Mouse (Mus musculus) midbrain, embryonic 16.5 days (tissue): ENCODE results near the gene Pla2g4f. TPM values are rescaled to one million over a fixed set of nuclear protein-coding genes. Genes with fewer than 3 reads are reported as not detected.
A peak's percentile ranks its signal among the peaks of the same experiment; 100 is the strongest.

ENCODE experiments used
- ATAC-seq: fragments of 200-750 bp; cut with Nextera tagmentation; 2 replicates; pipeline ENCODE4 v1.8.0; 2017; ENCODE audit warnings: moderate TSS enrichment
- H3K27ac ChIP-seq: fragments of 300-500 bp; sonication (generic); 2 replicates; pipeline ENCODE4 v1.5.1; 2014; ENCODE audit warnings: mild to moderate bottlenecking, low read length, mixed read lengths
- H3K27me3 ChIP-seq: fragments of 300-500 bp; sonication (generic); 2 replicates; pipeline ENCODE4 v1.6.1; 2014; ENCODE audit warnings: low read depth, low read length, mixed read lengths; ENCODE audit not compliant: control insufficient read depth, insufficient read depth
- H3K36me3 ChIP-seq: fragments of 300-500 bp; sonication (generic); 2 replicates; pipeline ENCODE4 v1.6.1; 2014; ENCODE audit warnings: mild to moderate bottlenecking, low read length, moderate library complexity, mixed read lengths; ENCODE audit not compliant: control insufficient read depth, insufficient read depth
- H3K4me1 ChIP-seq: fragments of 300-500 bp; sonication (generic); 2 replicates; pipeline ENCODE4 v1.6.1; 2014; ENCODE audit warnings: mild to moderate bottlenecking, low read length, mixed read lengths; ENCODE audit not compliant: control insufficient read depth, insufficient read depth
- H3K4me2 ChIP-seq: fragments of 300-500 bp; sonication (generic); 2 replicates; pipeline ENCODE4 v1.6.1; 2014; ENCODE audit warnings: mild to moderate bottlenecking, low read length, mixed read lengths
- H3K4me3 ChIP-seq: fragments of 300-500 bp; sonication (generic); 2 replicates; pipeline ENCODE4 v1.5.1; 2014; ENCODE audit warnings: low read depth, mild to moderate bottlenecking, low read length, moderate library complexity, mixed read lengths
- H3K9ac ChIP-seq: fragments of 300-500 bp; sonication (generic); 2 replicates; pipeline ENCODE4 v1.6.1; 2014; ENCODE audit warnings: low read depth, low read length, mixed read lengths
- H3K9me3 ChIP-seq: fragments of 300-500 bp; sonication (generic); replicated peaks from 2 replicates; pipeline ENCODE4 v1.6.1; 2014; ENCODE audit warnings: mild to moderate bottlenecking, low read length, mixed read lengths; ENCODE audit not compliant: control insufficient read depth, poor library complexity, severe bottlenecking
- WGBS: fragments of 180-500 bp; shearing (Covaris S2); extraction: QIAGEN DNeasy Blood & Tissue Kit; methylation state at CpG from one replicate; pipeline ENCODE4 v1.1.7; 2014; 5-methylcytosine and 5-hydroxymethylcytosine counted together
- polyA plus RNA-seq: library from polyadenylated mRNA; unstranded; fragments of >200 nt; fragmentation: Nextera tagmentation; extraction: Ambion mirVana; gene quantifications from 2 replicates; pipeline ENCODE4 v1.2.1, GENCODE M21; 2015

Pla2g4f gene
- polyA plus RNA-seq, 1 experiment from 2014 or later = not detected

DNA sequence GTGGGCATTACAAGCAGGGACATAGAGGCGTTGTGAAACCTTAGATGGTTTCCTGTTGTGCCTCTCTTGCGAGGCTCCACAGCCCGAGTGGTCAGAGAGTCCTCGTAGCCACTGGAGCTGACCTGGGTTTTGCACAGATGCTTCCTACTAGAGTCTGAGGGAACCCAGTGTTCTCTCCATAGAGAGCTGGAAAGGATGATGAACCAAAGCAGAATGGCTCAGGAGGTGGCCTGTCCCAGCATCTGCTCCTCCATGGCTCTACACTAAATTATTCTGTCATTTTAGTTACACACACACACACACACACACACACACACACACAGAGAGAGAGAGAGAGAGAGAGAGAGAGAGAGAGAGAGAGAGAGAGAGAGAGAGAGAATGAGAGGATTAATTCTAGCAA is 28.3 kb downstream of the Pla2g4f start:
- H3K36me3 ChIP-seq = no peaks in the 10 kb centered on the region
- 70% methylated on average over 4 of the region's 4 CpGs for WGBS
- H3K9me3 ChIP-seq = no peaks in the 10 kb centered on the region
- no peak for ATAC-seq
- H3K4me2 ChIP-seq = no peak overlapping the region
- H3K27ac ChIP-seq = no peak overlapping the region
- no peaks in the 10 kb centered on the region for H3K4me1 ChIP-seq
- H3K27me3 ChIP-seq = no peaks in the 10 kb centered on the region
- H3K4me3 ChIP-seq = no peak overlapping the region
- H3K9ac ChIP-seq = no peak overlapping the region

DNA sequence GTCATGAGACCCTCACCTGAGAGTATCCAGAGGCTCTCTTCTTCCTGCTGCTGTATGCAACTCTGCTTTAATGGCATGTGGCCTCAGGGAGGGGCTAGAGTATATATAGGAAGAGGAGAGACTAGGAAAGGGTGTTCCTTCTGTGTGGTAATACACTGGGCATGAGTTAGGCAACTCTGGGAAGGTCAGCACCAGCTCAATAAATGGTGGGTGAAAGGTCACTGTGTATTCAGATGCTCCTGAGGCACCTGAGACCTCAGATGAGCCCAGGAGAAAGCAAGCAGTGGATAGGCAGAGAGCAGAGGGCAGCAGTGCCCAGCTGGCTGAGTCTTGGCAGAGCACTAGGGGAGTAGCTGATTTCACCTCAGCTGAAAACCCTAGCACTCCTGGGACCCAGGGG is 29.3 kb downstream of the Pla2g4f start:
- no peak overlapping the region for H3K9ac ChIP-seq
- no peak for ATAC-seq
- H3K27me3 ChIP-seq = no peaks in the 10 kb centered on the region
- no peak overlapping the region for H3K4me3 ChIP-seq
- no peak overlapping the region for H3K4me2 ChIP-seq
- H3K36me3 ChIP-seq = no peaks in the 10 kb centered on the region
- H3K4me1 ChIP-seq = no peaks in the 10 kb centered on the region
- H3K27ac ChIP-seq = no peak overlapping the region
- no peaks in the 10 kb centered on the region for H3K9me3 ChIP-seq

DNA sequence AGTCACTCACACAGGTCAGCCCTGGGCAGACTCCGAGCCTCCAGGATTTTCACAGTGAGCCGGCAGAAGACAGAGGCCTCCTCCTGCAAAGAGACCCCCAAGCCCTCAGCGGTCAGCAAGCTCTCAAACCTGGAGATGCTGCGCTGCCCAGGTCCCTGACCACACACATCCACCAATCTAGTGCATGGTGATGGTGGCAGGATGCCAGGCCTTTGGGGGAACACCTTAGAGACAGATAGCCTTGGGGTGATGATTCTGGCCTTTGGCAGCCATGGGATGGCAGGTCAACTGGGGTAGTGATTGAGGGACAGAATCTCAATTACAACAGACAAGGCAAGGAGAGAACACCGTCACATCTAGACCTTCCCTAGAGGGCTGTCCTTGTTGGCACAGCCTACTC is 29.9 kb downstream of the Pla2g4f start:
- H3K27me3 ChIP-seq = no peaks in the 10 kb centered on the region
- ATAC-seq = no peak
- H3K9ac ChIP-seq = no peak overlapping the region
- 86% methylated on average over 5 of the region's 5 CpGs for WGBS
- H3K36me3 ChIP-seq = no peaks in the 10 kb centered on the region
- no peak overlapping the region for H3K4me3 ChIP-seq
- no peaks in the 10 kb centered on the region for H3K9me3 ChIP-seq
- no peak overlapping the region for H3K4me2 ChIP-seq
- H3K4me1 ChIP-seq = no peaks in the 10 kb centered on the region
- H3K27ac ChIP-seq = no peak overlapping the region

DNA sequence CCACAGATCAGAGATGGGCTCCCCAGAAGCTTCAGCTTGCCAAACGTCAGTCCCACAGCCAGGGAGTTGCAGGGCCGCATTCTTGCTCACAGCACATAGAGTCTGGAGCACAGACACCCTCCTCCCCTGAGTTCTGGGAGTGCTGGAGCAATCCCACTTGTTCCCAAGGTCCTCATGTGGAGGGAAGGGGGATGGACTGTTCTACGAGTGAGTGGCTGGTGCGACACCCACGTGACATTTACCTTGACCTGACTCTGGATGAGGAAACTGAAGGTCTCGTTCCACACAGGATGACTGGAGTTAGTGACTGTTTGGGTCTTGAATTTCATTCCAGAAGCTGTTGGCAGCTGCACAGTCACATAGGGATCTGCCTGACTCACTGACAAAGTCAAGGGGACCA is 30.4 kb downstream of the Pla2g4f start:
- no peak overlapping the region for H3K27ac ChIP-seq

DNA sequence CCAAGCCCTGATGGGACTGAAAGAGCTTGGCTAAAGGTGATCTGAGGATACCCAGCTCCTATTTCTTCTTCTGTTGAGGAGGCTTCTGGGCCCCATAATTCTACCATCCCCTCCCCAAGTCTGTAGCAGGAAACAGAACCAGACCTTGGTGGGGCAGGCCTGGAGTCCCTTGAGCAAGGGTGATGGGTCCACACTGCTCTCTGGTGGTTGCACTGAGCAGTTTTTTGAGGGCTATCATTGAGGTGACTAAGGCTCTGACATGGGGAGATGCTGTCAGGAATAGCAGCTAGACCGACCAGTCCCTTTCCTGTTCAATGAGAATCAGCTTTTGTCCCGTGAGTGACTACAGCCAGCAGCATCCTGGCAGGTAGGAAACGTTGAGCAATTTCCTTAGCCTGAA is 32.7 kb downstream of the Pla2g4f start:
- no peaks in the 10 kb centered on the region for H3K9me3 ChIP-seq
- no peaks in the 10 kb centered on the region for H3K36me3 ChIP-seq
- H3K4me2 ChIP-seq = no peak overlapping the region
- no peak overlapping the region for H3K27ac ChIP-seq
- ATAC-seq = no peak
- WGBS = 49% methylated on average over 3 of the region's 3 CpGs
- no peaks in the 10 kb centered on the region for H3K27me3 ChIP-seq
- H3K4me1 ChIP-seq = no peaks in the 10 kb centered on the region
- no peak overlapping the region for H3K9ac ChIP-seq
- no peak overlapping the region for H3K4me3 ChIP-seq

More for the DNA sequence above, 30.4 kb downstream of the Pla2g4f start:
- ATAC-seq = no peak
- Histone ChIP-seq H3K4me2 (no peak overlapping the region), H3K27me3 (no peaks in the 10 kb centered on the region), H3K4me3 (no peak overlapping the region), H3K36me3 (no peaks in the 10 kb centered on the region), H3K4me1 (no peaks in the 10 kb centered on the region), H3K9me3 (no peaks in the 10 kb centered on the region), H3K9ac (no peak overlapping the region)
- 58% methylated on average over 6 of the region's 6 CpGs for WGBS

DNA sequence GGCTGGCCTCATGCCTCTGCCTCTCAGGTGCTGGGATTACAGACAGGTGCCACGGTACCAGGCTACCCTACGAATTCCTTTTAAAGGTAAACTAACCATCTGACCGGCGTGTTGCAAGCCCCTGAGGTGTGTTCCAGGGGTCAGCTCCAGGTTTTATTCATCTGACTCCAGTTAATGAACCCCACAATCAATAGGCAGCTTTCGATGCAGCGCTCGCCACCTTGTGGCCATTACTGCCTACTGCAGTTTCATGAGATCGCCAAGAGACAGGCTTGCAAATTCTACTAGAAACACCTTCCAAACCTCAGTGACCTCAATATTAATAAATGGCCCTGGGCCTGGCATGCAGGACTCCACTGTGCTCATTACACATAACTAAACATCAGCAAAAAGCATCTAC is 34.0 kb downstream of the Pla2g4f start:
- Histone ChIP-seq H3K27me3 (no peaks in the 10 kb centered on the region), H3K4me2 (no peak overlapping the region), H3K4me1 (no peaks in the 10 kb centered on the region), H3K9ac (no peak overlapping the region), H3K4me3 (no peak overlapping the region), H3K36me3 (no peaks in the 10 kb centered on the region), H3K9me3 (no peaks in the 10 kb centered on the region), H3K27ac (no peak overlapping the region)
- no peak for ATAC-seq
- WGBS = 14% methylated on average over 8 of the region's 8 CpGs

DNA sequence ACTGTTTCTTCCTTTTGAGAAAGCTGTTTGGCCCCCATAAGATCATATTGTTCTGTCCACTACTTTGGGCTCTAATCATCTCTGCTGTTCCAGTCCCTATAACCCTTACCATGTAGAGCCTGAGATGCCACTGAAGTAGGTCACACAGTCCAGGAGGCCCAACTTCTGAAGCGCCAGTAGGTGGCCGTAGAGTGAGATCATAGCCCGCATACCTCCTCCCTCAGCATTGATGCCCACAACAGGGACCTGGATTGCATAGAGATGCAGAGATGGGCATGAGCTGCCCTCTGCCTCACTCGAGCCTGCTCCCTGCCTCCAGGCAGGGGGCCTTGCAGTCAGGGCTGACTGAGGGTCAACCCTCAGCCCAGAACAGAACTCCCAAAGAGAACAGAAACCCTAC is 37.0 kb downstream of the Pla2g4f start:
- Histone ChIP-seq H3K27me3 (no peaks in the 10 kb centered on the region), H3K4me1 (no peaks in the 10 kb centered on the region), H3K27ac (no peak overlapping the region), H3K9me3 (no peaks in the 10 kb centered on the region), H3K36me3 (no peaks in the 10 kb centered on the region), H3K4me2 (no peak overlapping the region), H3K4me3 (no peak overlapping the region), H3K9ac (no peak overlapping the region)
- WGBS = 76% methylated on average over 4 of the region's 4 CpGs
- no peak for ATAC-seq

DNA sequence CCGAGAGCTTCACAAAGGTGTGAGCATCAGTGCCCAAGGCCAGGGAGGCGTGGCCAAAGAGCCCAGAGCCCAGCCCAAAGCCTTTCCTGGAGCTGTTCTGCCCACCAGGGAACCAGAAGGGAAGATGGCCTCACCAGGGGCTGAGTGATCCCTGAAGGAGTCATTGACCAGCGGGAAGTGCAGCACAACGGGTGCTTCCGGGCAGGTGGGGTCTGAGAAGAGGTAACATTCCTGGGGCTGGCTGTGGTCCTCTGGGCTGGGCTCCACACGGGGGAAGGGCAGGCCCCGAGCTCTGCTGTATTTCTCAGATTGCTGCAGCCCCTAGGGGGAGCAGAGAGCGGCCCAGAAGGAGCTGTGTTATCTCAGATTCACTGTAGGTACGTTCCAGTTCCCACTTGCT is 45.3 kb downstream of the Pla2g4f start:
- 0% methylated on average over 9 of the region's 9 CpGs for WGBS
- Histone ChIP-seq H3K27ac (no peak overlapping the region), H3K4me3 (no peak overlapping the region), H3K9ac (no peak overlapping the region), H3K4me1 (no peaks in the 10 kb centered on the region; the same call in 1 of the 2 replicates), H3K4me2 (0 out of 2 replicates have a peak overlapping the region, but pooled peaks have one; percentile 15), H3K36me3 (no peaks in the 10 kb centered on the region), H3K27me3 (no peaks in the 10 kb centered on the region), H3K9me3 (no peaks in the 10 kb centered on the region)
- ATAC-seq = no peak

DNA sequence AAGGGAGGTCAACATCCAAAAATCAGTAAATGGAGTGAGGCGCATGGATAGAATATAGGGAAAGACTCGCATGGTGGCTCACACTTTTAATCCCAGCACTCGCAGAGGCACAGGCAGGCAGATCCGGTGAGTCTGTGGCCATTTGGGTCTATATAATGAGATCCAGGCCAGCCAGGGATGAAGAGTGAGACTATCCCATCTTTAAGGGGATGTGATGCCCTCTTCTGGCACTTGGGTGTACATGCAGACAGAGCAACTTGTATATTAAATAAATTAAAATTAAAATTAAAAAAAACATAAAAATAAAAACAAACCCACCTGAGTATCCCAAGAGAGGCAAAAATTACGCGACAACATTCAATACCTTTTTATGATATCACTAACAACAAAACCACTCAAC is 48.4 kb downstream of the Pla2g4f start:
- no peak overlapping the region for H3K27ac ChIP-seq
- H3K9ac ChIP-seq = no peak overlapping the region
- H3K36me3 ChIP-seq = no peaks in the 10 kb centered on the region
- H3K27me3 ChIP-seq = no peaks in the 10 kb centered on the region
- H3K9me3 ChIP-seq = no peaks in the 10 kb centered on the region
- H3K4me1 ChIP-seq = no peaks in the 10 kb centered on the region; the same call in 1 of the 2 replicates
- WGBS = 74% methylated on average over 6 of the region's 6 CpGs
- H3K4me2 ChIP-seq = no peak overlapping the region
- no peak overlapping the region for H3K4me3 ChIP-seq
- no peak for ATAC-seq

DNA sequence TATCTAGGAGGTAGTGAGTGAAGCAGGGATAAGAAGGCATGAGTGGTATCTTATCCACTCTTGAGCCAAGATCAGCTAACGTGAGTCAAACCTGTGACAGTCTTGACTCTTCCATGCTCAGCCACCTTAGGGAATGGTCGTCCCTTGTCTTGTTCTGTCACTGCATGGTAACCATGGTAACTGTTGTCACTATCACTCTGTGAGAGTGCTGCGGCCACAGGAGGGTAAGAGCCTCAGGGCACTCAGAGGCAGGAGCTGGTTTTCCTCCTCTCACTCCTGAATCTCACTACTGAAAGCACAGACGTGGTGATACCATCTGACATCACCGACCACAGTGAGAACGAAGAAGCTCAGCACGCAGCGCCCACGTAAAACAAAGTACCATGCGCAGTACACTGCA is 49.1 kb downstream of the Pla2g4f start:
- ATAC-seq = peak; percentile 80
- H3K4me3 ChIP-seq = no peak overlapping the region

More for the DNA sequence above, 49.1 kb downstream of the Pla2g4f start:
- WGBS = 54% methylated on average over 10 of the region's 10 CpGs
- Histone ChIP-seq H3K4me1 (no peaks in the 10 kb centered on the region; the same call in 1 of the 2 replicates), H3K27ac (no peak overlapping the region), H3K36me3 (no peaks in the 10 kb centered on the region), H3K27me3 (no peaks in the 10 kb centered on the region), H3K4me2 (no peak overlapping the region), H3K9ac (no peak overlapping the region), H3K9me3 (no peaks in the 10 kb centered on the region)
